Mouse (Mus musculus) stomach, embryonic 16.5 days (tissue): ENCODE results near the gene Rftn1. TPM values are rescaled to one million over a fixed set of nuclear protein-coding genes. Genes with fewer than 3 reads are reported as not detected.
"Not testable (repeated sequence)": the region's sequence is repeated elsewhere in the genome, so short reads cannot be mapped to it uniquely, and the experiment has no call there.

Experiments
- ATAC-seq: fragments of 200-750 bp; cut with Nextera tagmentation; 2 replicates; pipeline ENCODE4 v1.8.0; 2017; ENCODE audit warnings: moderate number of reproducible peaks, moderate TSS enrichment; ENCODE audit not compliant: insufficient read depth, low FRiP score
- H3K27ac ChIP-seq: fragments of 300-500 bp; sonication (generic); 2 replicates; pipeline ENCODE4 v1.5.1; 2014; ENCODE audit warnings: low read length
- H3K27me3 ChIP-seq: fragments of 300-500 bp; sonication (generic); 2 replicates; pipeline ENCODE4 v1.6.1; 2014; ENCODE audit warnings: low read length, control low read depth, mixed read lengths; ENCODE audit not compliant: control insufficient read depth, insufficient read depth
- H3K36me3 ChIP-seq: fragments of 300-500 bp; sonication (generic); 2 replicates; pipeline ENCODE4 v1.6.1; 2014; ENCODE audit warnings: low read length; ENCODE audit not compliant: control insufficient read depth, insufficient read depth
- H3K4me1 ChIP-seq: fragments of 300-500 bp; sonication (generic); 2 replicates; pipeline ENCODE4 v1.6.1; 2014; ENCODE audit warnings: low read length, control low read depth, mixed read lengths; ENCODE audit not compliant: control insufficient read depth, insufficient read depth
- H3K4me2 ChIP-seq: fragments of 300-500 bp; sonication (generic); 2 replicates; pipeline ENCODE4 v1.6.1; 2014; ENCODE audit warnings: low read depth, low read length, mixed read lengths
- H3K4me3 ChIP-seq: fragments of 300-500 bp; sonication (generic); replicated peaks from 2 replicates; pipeline ENCODE4 v1.5.1; 2014; ENCODE audit warnings: mild to moderate bottlenecking, low read length
- H3K9ac ChIP-seq: fragments of 300-500 bp; sonication (generic); 2 replicates; pipeline ENCODE4 v1.6.1; 2014; ENCODE audit warnings: low read length
- H3K9me3 ChIP-seq: fragments of 300-500 bp; sonication (generic); replicated peaks from 2 replicates; pipeline ENCODE4 v1.6.1; 2016; ENCODE audit warnings: low read length, control low read depth; ENCODE audit not compliant: control insufficient read depth
- WGBS: fragments of 180-500 bp; shearing (Covaris S2); extraction: QIAGEN DNeasy Blood & Tissue Kit; methylation state at CpG from one replicate; pipeline ENCODE4 v1.1.7; 2014; 5-methylcytosine and 5-hydroxymethylcytosine counted together
- polyA plus RNA-seq: library from polyadenylated mRNA; unstranded; fragments of >200 nt; fragmentation: Nextera tagmentation; extraction: Ambion mirVana; gene quantifications from 2 replicates; pipeline ENCODE4 v1.2.1, GENCODE M21; 2015

The Rftn1 gene
- polyA plus RNA-seq, 1 experiment from 2014 or later, result 12.9 TPM

- Histone ChIP-seq H3K27ac (no peak overlapping the region), H3K4me2 (no peak overlapping the region), H3K4me3 (no peak overlapping the region), H3K27me3 (no peaks in the 10 kb centered on the region), H3K9ac (no peak overlapping the region), H3K4me1 (no peaks in the 10 kb centered on the region), H3K9me3 (no peaks in the 10 kb centered on the region), H3K36me3 (no peaks in the 10 kb centered on the region)
- ATAC-seq, result no peak
- WGBS, result 70% methylated on average over 3 of the region's 3 CpGs
Measured at GRCm38 (mm10) chr17:50116980-50117379, 73.5 kb downstream of the Rftn1 start.

GRCm38 (mm10) chr17:50116401-50116800 lies 74.1 kb downstream of the Rftn1 start:
- ATAC-seq, H3K4me1 ChIP-seq, H3K4me2 ChIP-seq, H3K36me3 ChIP-seq, H3K9ac ChIP-seq, H3K27ac ChIP-seq, H3K27me3 ChIP-seq, H3K4me3 ChIP-seq, H3K9me3 ChIP-seq: not testable (repeated sequence)
- WGBS, result 90% methylated on average over 1 of the region's 1 CpGs

GRCm38 (mm10) chr17:50115716-50116115 lies 74.8 kb downstream of the Rftn1 start:
- H3K9ac ChIP-seq, result not testable (repeated sequence)

GRCm38 (mm10) chr17:50114659-50115058 lies 75.8 kb downstream of the Rftn1 start:
- H3K27ac ChIP-seq, result no peak overlapping the region
- H3K36me3 ChIP-seq, result no peaks in the 10 kb centered on the region
- H3K4me3 ChIP-seq, result no peak overlapping the region
- H3K27me3 ChIP-seq, result no peaks in the 10 kb centered on the region
- no peak for ATAC-seq
- H3K4me2 ChIP-seq, result no peak overlapping the region
- no peaks in the 10 kb centered on the region for H3K9me3 ChIP-seq
- H3K9ac ChIP-seq, result no peak overlapping the region
- WGBS, result 84% methylated on average over 8 of the region's 8 CpGs
- H3K4me1 ChIP-seq, result no peaks in the 10 kb centered on the region

More at GRCm38 (mm10) chr17:50115716-50116115, 74.8 kb downstream of the Rftn1 start:
- H3K9me3 ChIP-seq, H3K27ac ChIP-seq, H3K4me1 ChIP-seq, H3K4me3 ChIP-seq, H3K27me3 ChIP-seq, H3K36me3 ChIP-seq, ATAC-seq, H3K4me2 ChIP-seq: not testable (repeated sequence)
- WGBS, result 86% methylated on average over 3 of the region's 3 CpGs

- no peaks in the 10 kb centered on the region for H3K4me1 ChIP-seq
- H3K36me3 ChIP-seq, result no peaks in the 10 kb centered on the region
- WGBS, result 65% methylated on average over 14 of the region's 14 CpGs
- H3K9ac ChIP-seq, result no peak overlapping the region
- H3K4me2 ChIP-seq, result no peak overlapping the region
- no peak overlapping the region for H3K27ac ChIP-seq
- H3K27me3 ChIP-seq, result no peaks in the 10 kb centered on the region
- H3K4me3 ChIP-seq, result no peak overlapping the region
- ATAC-seq, result no peak
- no peaks in the 10 kb centered on the region for H3K9me3 ChIP-seq
Measured at GRCm38 (mm10) chr17:50110650-50111415, 79.6 kb downstream of the Rftn1 start.

GRCm38 (mm10) chr17:50106811-50107210 lies 83.7 kb downstream of the Rftn1 start:
- Histone ChIP-seq H3K9me3 (no peaks in the 10 kb centered on the region), H3K4me3 (no peak overlapping the region), H3K4me2 (no peak overlapping the region), H3K4me1 (no peaks in the 10 kb centered on the region), H3K27me3 (no peaks in the 10 kb centered on the region), H3K36me3 (no peaks in the 10 kb centered on the region), H3K27ac (no peak overlapping the region), H3K9ac (no peak overlapping the region)
- ATAC-seq, result no peak
- 93% methylated on average over 10 of the region's 10 CpGs for WGBS

- H3K9me3 ChIP-seq, result no peaks in the 10 kb centered on the region
- H3K27ac ChIP-seq, result no peak overlapping the region
- no peak overlapping the region for H3K9ac ChIP-seq
- H3K4me1 ChIP-seq, result no peaks in the 10 kb centered on the region
- H3K4me2 ChIP-seq, result no peak overlapping the region
- no peak for ATAC-seq
- H3K36me3 ChIP-seq, result no peaks in the 10 kb centered on the region
- no peak overlapping the region for H3K4me3 ChIP-seq
- no peaks in the 10 kb centered on the region for H3K27me3 ChIP-seq
- WGBS, result 74% methylated on average over 3 of the region's 3 CpGs
Measured at GRCm38 (mm10) chr17:50104131-50104530, 86.3 kb downstream of the Rftn1 start.

- WGBS, result 89% methylated on average over 3 of the region's 3 CpGs
- H3K27ac ChIP-seq, result no peak overlapping the region
- no peaks in the 10 kb centered on the region for H3K27me3 ChIP-seq
- H3K4me3 ChIP-seq, result no peak overlapping the region
- no peak overlapping the region for H3K4me2 ChIP-seq
- no peaks in the 10 kb centered on the region for H3K9me3 ChIP-seq
- no peak for ATAC-seq
- no peak overlapping the region for H3K9ac ChIP-seq
- H3K36me3 ChIP-seq, result no peaks in the 10 kb centered on the region
- H3K4me1 ChIP-seq, result no peaks in the 10 kb centered on the region
Measured at GRCm38 (mm10) chr17:50101416-50101815, 89.1 kb downstream of the Rftn1 start.

- no peak overlapping the region for H3K4me3 ChIP-seq
- ATAC-seq, result no peak
- H3K36me3 ChIP-seq, result no peaks in the 10 kb centered on the region
- H3K4me2 ChIP-seq, result no peak overlapping the region
- no peaks in the 10 kb centered on the region for H3K4me1 ChIP-seq
- no peak overlapping the region for H3K27ac ChIP-seq
- no peaks in the 10 kb centered on the region for H3K9me3 ChIP-seq
- no peaks in the 10 kb centered on the region for H3K27me3 ChIP-seq
- 68% methylated on average over 12 of the region's 12 CpGs for WGBS
- no peak overlapping the region for H3K9ac ChIP-seq
Measured at GRCm38 (mm10) chr17:50100070-50100469, 90.4 kb downstream of the Rftn1 start.
